Mouse (Mus musculus) left cerebral cortex, adult 6 months (tissue): Measurements from ENCODE around the gene Olfr340. TPM values are rescaled to one million over a fixed set of nuclear protein-coding genes. Genes with fewer than 3 reads are reported as not detected.

Experiments used
- long read RNA-seq, 2 experiments: library from polyadenylated mRNA; unstranded; transcript quantifications; one replicate each; pipeline ENCODE4 v2.0.0; 2019 to 2020
- polyA plus RNA-seq: library from polyadenylated mRNA; unstranded; fragments of <200 nt; fragmentation: Nextera tagmentation; gene quantifications from 2 replicates; pipeline ENCODE4 v1.2.3, GENCODE M21; 2021

Gene Olfr340
- polyA plus RNA-seq = not detected in 2 replicates
- long read RNA-seq, experiment 1 = 0 reads
- long read RNA-seq, experiment 2 = 0 reads

DNA sequence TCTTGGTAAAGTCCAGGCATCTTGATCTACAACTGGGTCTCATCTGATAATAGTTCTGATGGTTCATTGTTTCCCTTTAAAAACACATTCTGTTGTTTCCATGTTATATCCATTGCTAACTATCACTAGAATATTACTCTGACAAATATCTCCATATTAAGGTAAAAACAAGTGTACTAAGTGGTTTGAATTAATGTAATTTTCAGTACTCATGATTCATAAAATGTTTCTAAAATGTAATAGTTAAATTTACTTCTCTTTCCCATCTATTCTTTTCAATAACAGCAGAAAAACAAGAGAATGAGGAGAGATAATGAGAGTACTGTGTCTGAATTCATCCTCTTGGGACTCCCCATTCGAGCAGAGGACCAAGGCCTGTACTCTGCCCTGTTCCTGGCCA, at the start of gene Olfr340:
Gene Olfr340 (plus strand): TSS at position 301 of the 400 bp plus-strand sequence.

DNA sequence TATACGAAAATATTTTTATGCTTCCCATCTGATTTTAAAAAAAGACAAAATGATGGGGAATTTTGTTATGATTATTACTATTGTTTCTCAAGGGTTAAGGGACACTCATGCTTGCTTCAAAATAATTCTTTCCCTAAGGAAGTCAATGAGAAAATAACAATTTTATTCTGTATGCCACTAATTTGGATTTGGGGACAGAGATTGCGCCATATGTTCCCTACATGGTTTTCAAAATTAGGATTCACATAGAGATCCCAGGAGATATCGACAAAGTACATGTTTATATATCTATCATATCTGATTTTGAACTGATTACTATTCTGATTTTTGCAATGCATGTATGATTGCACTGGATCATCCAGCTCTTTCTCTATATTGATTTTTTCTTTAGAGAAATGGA, 33.7 kb upstream of the Olfr340 start, which contains the start of gene Olfr339:
Gene Olfr339 (plus strand): TSS at position 301 of the 400 bp plus-strand sequence.

DNA sequence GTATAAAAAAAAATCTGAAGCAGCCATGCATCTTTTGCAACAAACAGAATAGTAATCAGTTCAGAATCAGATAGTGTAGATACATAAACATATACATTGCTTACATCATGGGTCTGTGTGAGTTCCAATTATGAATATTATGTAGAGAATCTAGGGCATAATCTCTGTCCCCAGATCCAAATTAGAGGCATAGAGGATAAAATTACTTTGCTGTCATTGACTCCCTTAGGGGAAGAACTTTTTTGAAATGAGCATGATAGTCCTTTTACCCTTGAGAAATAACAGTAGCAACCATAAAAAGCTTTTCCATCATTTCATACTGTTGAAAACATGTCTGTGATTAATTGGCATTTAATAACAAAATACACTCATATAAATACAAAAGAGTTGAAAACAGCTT, 30.0 kb downstream of the Olfr340 start, which contains the start of gene Olfr341:
Gene Olfr341 (minus strand): TSS at position 101 of the 400 bp plus-strand sequence.

Other genes with a start within 250 kb of the Olfr340 start
- gene Ptgs1, start 222.2 kb upstream of the Olfr340 start, polyA plus RNA-seq = 13.2 and 14.0 TPM in 2 replicates
- not detected in 2 replicates for gene Olfr338, start 79.1 kb upstream of the Olfr340 start, polyA plus RNA-seq
- not detected in 2 replicates for gene Olfr339, start 33.6 kb upstream of the Olfr340 start, polyA plus RNA-seq
- not detected in 2 replicates for gene Olfr341, start 29.9 kb downstream of the Olfr340 start, polyA plus RNA-seq
- gene Olfr342, start 72.4 kb downstream of the Olfr340 start, polyA plus RNA-seq = not detected in 2 replicates
- not detected in 2 replicates for gene Olfr344, start 114.1 kb downstream of the Olfr340 start, polyA plus RNA-seq
- not detected in 2 replicates for gene Olfr345, start 187.5 kb downstream of the Olfr340 start, polyA plus RNA-seq
- gene Olfr346, start 233.2 kb downstream of the Olfr340 start, polyA plus RNA-seq = not detected in 2 replicates